Mouse (Mus musculus) midbrain, embryonic 11.5 days (tissue): Measurements from ENCODE around the gene Olfr312. TPM values are rescaled to one million over a fixed set of nuclear protein-coding genes. Genes with fewer than 3 reads are reported as not detected.
"Not testable (repeated sequence)": the region's sequence is repeated elsewhere in the genome, so short reads cannot be mapped to it uniquely, and the experiment has no call there.

ENCODE experiments used
- ATAC-seq: fragments of 200-750 bp; cut with Nextera tagmentation; 2 replicates; pipeline ENCODE4 v1.8.0; 2017; ENCODE audit warnings: moderate TSS enrichment, moderate library complexity; ENCODE audit not compliant: low FRiP score
- DNase-seq: peaks from one replicate; pipeline ENCODE4 v3.0.0; 2015; ENCODE audit warnings: low spot score; ENCODE audit errors: missing footprints
- H3K27ac ChIP-seq: fragments of 300-500 bp; sonication (generic); 2 replicates; pipeline ENCODE4 v1.5.1; 2014; ENCODE audit warnings: low read depth, low read length
- H3K27me3 ChIP-seq: fragments of 300-500 bp; sonication (generic); 2 replicates; pipeline ENCODE4 v1.6.1; 2014; ENCODE audit warnings: mild to moderate bottlenecking, low read length, moderate library complexity, mixed read lengths; ENCODE audit not compliant: control insufficient read depth, insufficient read depth
- H3K36me3 ChIP-seq: fragments of 300-500 bp; sonication (generic); 2 replicates; pipeline ENCODE4 v1.6.1; 2014; ENCODE audit warnings: mild to moderate bottlenecking, low read length, moderate library complexity, mixed read lengths; ENCODE audit not compliant: control insufficient read depth, insufficient read depth
- H3K4me1 ChIP-seq: fragments of 300-500 bp; sonication (generic); 2 replicates; pipeline ENCODE4 v1.6.1; 2014; ENCODE audit warnings: low read length; ENCODE audit not compliant: control insufficient read depth, insufficient read depth
- H3K4me2 ChIP-seq: fragments of 300-500 bp; sonication (generic); 2 replicates; pipeline ENCODE4 v1.6.1; 2014; ENCODE audit warnings: mild to moderate bottlenecking, moderate library complexity
- H3K4me3 ChIP-seq: fragments of 300-500 bp; sonication (generic); 2 replicates; pipeline ENCODE4 v1.5.1; 2014; ENCODE audit warnings: low read depth, low read length
- H3K9ac ChIP-seq: fragments of 300-500 bp; sonication (generic); 2 replicates; pipeline ENCODE4 v1.6.1; 2014; ENCODE audit warnings: low read length
- H3K9me3 ChIP-seq: fragments of 300-500 bp; sonication (generic); 2 replicates; pipeline ENCODE4 v1.6.1; 2016; ENCODE audit warnings: low read length; ENCODE audit not compliant: control insufficient read depth
- WGBS: fragments of 180-500 bp; shearing (Covaris S2); extraction: QIAGEN DNeasy Blood & Tissue Kit; methylation state at CpG from one replicate; pipeline ENCODE4 v1.1.7; 2014; 5-methylcytosine and 5-hydroxymethylcytosine counted together
- polyA plus RNA-seq: library from polyadenylated mRNA; unstranded; fragments of >200 nt; fragmentation: Nextera tagmentation; extraction: Ambion mirVana; gene quantifications from 2 replicates; pipeline ENCODE4 v1.2.1, GENCODE M21; 2014

Olfr312 gene
- not detected in 2 replicates for polyA plus RNA-seq

GRCm38 (mm10) chr11:58828937-58829336 lies at the start of gene Olfr312:
TSS of gene Olfr312 (plus strand) at chr11:58829237.
- DNase-seq, H3K4me3 ChIP-seq, ATAC-seq, H3K36me3 ChIP-seq, H3K4me2 ChIP-seq, H3K27ac ChIP-seq, H3K4me1 ChIP-seq, H3K27me3 ChIP-seq, H3K9ac ChIP-seq, H3K9me3 ChIP-seq: not testable (repeated sequence)

GRCm38 (mm10) chr11:58782480-58783089 lies 46.5 kb upstream of the Olfr312 start, which contains the start of gene Olfr314:
TSS of gene Olfr314 (plus strand) at chr11:58782952.
- Histone ChIP-seq H3K36me3 (no peaks in the 10 kb centered on the region), H3K9ac (no peak within 1 kb of the TSS), H3K27ac (no peak within 1 kb of the TSS), H3K27me3 (no peaks in the 10 kb centered on the region), H3K4me2 (no peak within 1 kb of the TSS), H3K9me3 (no peaks in the 10 kb centered on the region), H3K4me3 (no peak within 1 kb of the TSS), H3K4me1 (no peaks in the 10 kb centered on the region)
- DNase-seq (no peak), ATAC-seq (no peak)
- 80% methylated on average over 6 of the region's 6 CpGs for WGBS

GRCm38 (mm10) chr11:58784182-58784581 lies 44.9 kb upstream of the Olfr312 start:
- Histone ChIP-seq H3K9me3 (no peaks in the 10 kb centered on the region), H3K27ac (no peak overlapping the region), H3K4me1 (no peaks in the 10 kb centered on the region), H3K27me3 (no peaks in the 10 kb centered on the region), H3K4me2 (no peak overlapping the region), H3K9ac (no peak overlapping the region), H3K4me3 (no peak overlapping the region), H3K36me3 (no peaks in the 10 kb centered on the region)
- DNase-seq (no peak), ATAC-seq (no peak)
- 85% methylated on average over 2 of the region's 2 CpGs for WGBS

DNA sequence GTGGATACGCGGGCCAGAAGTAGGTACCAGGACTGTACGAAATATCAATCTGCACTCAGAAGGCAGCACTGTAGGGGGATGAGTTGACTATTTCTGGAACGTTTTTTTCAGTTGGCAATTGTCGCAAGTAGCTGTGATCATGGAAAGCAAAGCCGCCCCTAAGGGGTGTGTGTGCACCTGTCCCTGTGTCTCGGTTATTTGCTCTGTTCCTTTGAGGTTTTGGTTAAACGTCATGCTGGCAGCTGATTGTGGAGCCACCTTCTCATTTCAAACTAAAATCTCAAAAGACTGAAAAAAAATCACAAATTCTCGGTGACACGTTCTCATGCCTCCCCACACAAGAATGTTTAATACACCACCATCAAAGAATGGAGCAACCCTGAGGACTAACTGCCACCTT lies 41.4 kb upstream of the Olfr312 start:
- no peak for DNase-seq
- ATAC-seq, result no peak
- H3K9me3 ChIP-seq, result no peaks in the 10 kb centered on the region
- H3K4me3 ChIP-seq, result no peak overlapping the region
- WGBS, result 89% methylated on average over 10 of the region's 10 CpGs
- H3K4me2 ChIP-seq, result no peak overlapping the region
- H3K9ac ChIP-seq, result no peak overlapping the region
- H3K27me3 ChIP-seq, result no peaks in the 10 kb centered on the region
- no peaks in the 10 kb centered on the region for H3K36me3 ChIP-seq
- no peak overlapping the region for H3K27ac ChIP-seq
- H3K4me1 ChIP-seq, result no peaks in the 10 kb centered on the region

- no peaks in the 10 kb centered on the region for H3K27me3 ChIP-seq
- WGBS, result 84% methylated on average over 8 of the region's 8 CpGs
- H3K4me2 ChIP-seq, result no peak overlapping the region
- no peak overlapping the region for H3K9ac ChIP-seq
- DNase-seq (no peak), ATAC-seq (no peak)
- no peaks in the 10 kb centered on the region for H3K4me1 ChIP-seq
- no peaks in the 10 kb centered on the region for H3K36me3 ChIP-seq
- no peaks in the 10 kb centered on the region for H3K9me3 ChIP-seq
- H3K4me3 ChIP-seq, result no peak overlapping the region
- no peak overlapping the region for H3K27ac ChIP-seq
Measured at GRCm38 (mm10) chr11:58788346-58788745, 40.7 kb upstream of the Olfr312 start.

- DNase-seq (no peak), ATAC-seq (no peak)
- H3K9me3 ChIP-seq, result no peaks in the 10 kb centered on the region
- no peak overlapping the region for H3K4me3 ChIP-seq
- H3K4me1 ChIP-seq, result no peaks in the 10 kb centered on the region
- no peaks in the 10 kb centered on the region for H3K36me3 ChIP-seq
- no peak overlapping the region for H3K9ac ChIP-seq
- WGBS, result 35% methylated on average over 3 of the region's 3 CpGs
- no peak overlapping the region for H3K4me2 ChIP-seq
- no peak overlapping the region for H3K27ac ChIP-seq
- H3K27me3 ChIP-seq, result no peaks in the 10 kb centered on the region
Measured at GRCm38 (mm10) chr11:58789532-58789931, 39.5 kb upstream of the Olfr312 start.

- ATAC-seq (no peak), DNase-seq (no peak)
- Histone ChIP-seq H3K9me3 (no peaks in the 10 kb centered on the region), H3K4me2 (no peak overlapping the region), H3K27ac (no peak overlapping the region), H3K4me1 (no peaks in the 10 kb centered on the region), H3K27me3 (no peaks in the 10 kb centered on the region), H3K4me3 (no peak overlapping the region), H3K36me3 (no peaks in the 10 kb centered on the region), H3K9ac (no peak overlapping the region)
- 65% methylated on average over 2 of the region's 2 CpGs for WGBS
Measured at GRCm38 (mm10) chr11:58790053-58790452, 39.0 kb upstream of the Olfr312 start.

- no peak for ATAC-seq
- Histone ChIP-seq H3K9ac (no peak overlapping the region), H3K4me2 (no peak overlapping the region), H3K4me1 (no peaks in the 10 kb centered on the region), H3K9me3 (no peaks in the 10 kb centered on the region), H3K4me3 (no peak overlapping the region), H3K27me3 (no peaks in the 10 kb centered on the region), H3K27ac (no peak overlapping the region), H3K36me3 (no peaks in the 10 kb centered on the region)
- 87% methylated on average over 6 of the region's 6 CpGs for WGBS
- DNase-seq, result no peak
Measured at GRCm38 (mm10) chr11:58790646-58791045, 38.4 kb upstream of the Olfr312 start.

- WGBS, result 90% methylated on average over 2 of the region's 2 CpGs
Measured at GRCm38 (mm10) chr11:58795856-58796255, 33.2 kb upstream of the Olfr312 start.

More at GRCm38 (mm10) chr11:58795856-58796255, 33.2 kb upstream of the Olfr312 start:
- H3K4me3 ChIP-seq, result no peak overlapping the region
- H3K36me3 ChIP-seq, result no peaks in the 10 kb centered on the region
- H3K9ac ChIP-seq, result no peak overlapping the region
- no peaks in the 10 kb centered on the region for H3K9me3 ChIP-seq
- DNase-seq, result no peak
- ATAC-seq, result no peak
- H3K4me1 ChIP-seq, result no peaks in the 10 kb centered on the region
- no peak overlapping the region for H3K27ac ChIP-seq
- H3K4me2 ChIP-seq, result no peak overlapping the region
- H3K27me3 ChIP-seq, result no peaks in the 10 kb centered on the region
